Mouse (Mus musculus): Measurements from ENCODE around the gene Gpr156.

- TF ChIP-seq POLR2A (IDR thresholded peaks at IDR 0.05; ENCODE audit: insufficient read depth, low read depth, low read length) (no peak), CTCF (IDR thresholded peaks at IDR 0.05; ENCODE audit: insufficient read depth, low read depth, low read length) (no peak)
Measured at GRCm38 (mm10) chr16:38016928-38017524, 100.7 kb downstream of the Gpr156 start.
